Mouse (Mus musculus) kidney, postnatal 25 days (tissue): ENCODE measurements around the gene Igsf9b.

Experiments used
- DNase-seq, 2 experiments: peaks; one replicate each; pipeline ENCODE4 v3.0.0; 2021; ENCODE audit warnings: mixed read lengths in 2 of 2

Gene Igsf9b

DNA sequence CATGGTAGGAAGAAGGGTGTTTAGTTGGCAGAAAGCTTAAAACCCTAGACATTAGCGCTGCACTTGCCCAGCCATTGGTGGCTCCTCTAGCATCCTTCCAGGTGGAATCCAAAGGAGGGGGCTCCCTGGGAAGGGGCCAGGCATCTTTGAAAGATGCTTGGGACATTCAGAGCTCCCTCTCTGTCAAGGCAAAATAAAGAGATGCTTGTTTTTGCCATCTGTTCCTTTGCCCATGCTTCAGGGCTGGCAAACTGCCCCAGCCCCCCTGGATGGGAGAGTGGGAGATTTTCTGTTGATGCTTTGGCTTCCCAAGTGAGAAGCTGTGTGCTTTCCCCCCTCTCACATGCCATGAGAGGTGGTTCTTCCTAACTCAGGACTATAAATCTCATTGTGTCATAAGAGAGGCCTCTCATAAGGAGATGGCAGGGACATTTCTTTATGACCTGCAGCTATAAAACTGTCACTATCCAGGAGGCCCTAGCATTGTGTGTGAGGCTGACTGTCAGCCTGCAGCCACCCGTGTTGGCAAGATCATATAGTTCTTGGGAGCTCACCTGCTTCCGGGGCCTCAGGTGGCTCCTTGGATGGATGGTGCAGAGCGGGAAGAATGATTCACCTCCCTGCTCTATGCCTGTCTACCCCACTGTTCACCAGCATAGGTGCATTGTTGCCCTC, 38.1 kb downstream of the Igsf9b start:
- DNase-seq: no peak

DNA sequence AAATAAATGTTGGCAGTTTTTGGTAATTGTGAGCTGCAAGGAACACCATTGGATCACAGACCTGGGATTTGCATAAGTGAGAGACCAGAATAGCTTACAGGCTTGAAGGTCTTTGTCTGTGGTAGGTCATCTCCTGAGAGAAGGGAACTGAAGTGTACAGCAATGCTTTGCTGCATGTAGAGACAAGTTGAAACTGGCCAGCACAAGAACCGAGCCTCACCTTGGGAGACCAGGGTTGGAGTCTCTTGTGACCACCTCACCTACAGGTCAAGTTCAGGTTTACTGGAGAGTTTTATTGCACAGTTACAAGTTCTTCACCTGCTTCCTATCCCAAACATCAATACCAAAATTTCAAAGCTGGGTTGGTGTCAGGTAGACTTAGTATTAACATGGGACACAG, 40.2 kb downstream of the Igsf9b start:
- DNase-seq: no peak

DNA sequence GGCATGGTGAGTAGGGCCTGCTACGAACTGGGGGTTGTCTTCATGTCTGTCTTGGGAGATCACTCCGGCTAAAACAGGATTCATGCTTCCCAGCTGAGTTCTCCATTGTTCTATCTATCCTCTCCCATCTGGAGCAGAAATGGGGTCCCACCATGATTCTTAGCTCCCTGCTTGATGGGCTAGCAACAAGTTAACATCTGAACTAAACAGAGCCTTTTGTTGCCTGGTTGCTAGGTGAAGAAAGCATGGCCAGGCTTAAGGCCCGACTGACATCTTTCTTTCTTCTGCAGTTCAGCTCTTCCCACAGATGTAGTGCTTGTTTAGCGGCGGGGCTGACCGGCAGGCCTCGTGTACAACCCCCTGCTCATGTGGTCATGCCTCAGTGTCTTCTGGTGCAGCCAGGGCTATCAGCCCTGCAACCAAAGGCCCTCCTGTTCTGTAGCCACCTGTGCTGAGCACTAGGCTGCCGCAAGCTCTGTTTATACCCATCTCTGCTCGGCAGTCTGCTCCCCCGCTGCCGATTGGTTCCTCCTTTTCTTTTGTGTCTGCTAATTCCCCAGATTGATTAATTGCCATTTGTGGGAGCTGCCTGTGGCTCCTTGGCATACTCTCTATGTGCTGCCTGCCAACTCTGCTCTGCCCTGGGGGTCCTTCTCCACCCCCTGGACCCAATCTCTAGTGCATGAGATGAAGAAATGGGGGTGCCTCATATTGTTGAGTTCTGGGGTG, 47.7 kb downstream of the Igsf9b start:
- no peak for DNase-seq

DNA sequence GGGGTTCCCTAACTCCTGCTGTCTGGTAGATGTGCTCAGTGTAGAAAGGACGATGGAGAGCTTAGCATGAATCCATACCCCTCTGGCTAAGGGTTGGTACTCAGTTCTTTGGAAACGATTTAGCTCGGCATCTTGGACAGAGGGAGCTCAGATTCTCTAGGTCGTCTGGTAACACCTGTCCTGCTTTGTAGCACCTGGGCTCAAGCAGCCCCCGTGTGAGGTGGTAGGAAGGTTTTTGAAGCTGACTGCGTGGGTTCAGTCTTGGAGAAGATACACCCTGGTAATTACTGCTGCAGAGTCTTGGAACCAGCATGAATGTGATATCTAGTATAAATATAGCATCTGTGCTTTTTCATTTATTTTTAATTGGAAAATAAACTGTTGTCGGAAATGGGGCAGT, 54.1 kb downstream of the Igsf9b start:
- no peak for DNase-seq

DNA sequence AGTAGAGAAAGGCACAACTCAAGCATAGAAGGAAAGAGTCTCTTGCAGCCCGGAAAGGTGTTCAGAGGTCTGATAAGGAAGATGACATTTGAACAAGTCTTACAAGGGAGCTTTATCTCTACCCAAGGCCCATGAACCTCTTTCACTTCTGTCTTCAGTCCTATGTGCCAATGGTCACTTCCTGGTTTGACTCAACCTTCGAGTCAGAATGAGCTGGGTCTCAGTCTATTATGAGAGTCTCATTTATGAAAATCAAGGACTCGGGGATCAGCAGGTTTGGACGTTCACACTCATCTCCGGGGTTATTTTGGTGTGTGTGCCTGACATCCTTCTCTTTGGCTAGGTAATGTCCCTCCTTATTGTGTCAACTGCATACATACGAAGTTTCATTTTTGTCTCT, 58.9 kb downstream of the Igsf9b start:
- no peak for DNase-seq

DNA sequence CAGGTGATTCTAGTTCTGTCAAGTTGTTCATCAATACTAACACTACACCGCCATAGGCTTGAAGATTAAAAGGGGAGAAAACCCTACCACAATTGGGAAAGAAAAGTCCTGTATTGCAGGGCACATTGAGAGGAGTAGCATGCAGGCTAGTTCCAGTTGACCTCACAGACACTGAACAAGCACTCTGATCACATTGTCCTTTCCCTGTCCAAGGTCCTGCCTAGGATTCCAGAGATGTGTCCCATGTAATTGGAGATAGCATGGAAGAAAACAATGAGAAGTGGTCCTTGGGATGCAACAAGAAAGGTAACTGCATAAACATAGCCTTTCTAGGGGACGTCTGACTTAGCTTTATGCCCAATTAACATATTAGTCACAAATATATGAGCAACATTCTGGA, 68.2 kb downstream of the Igsf9b start:
- DNase-seq: no peak

DNA sequence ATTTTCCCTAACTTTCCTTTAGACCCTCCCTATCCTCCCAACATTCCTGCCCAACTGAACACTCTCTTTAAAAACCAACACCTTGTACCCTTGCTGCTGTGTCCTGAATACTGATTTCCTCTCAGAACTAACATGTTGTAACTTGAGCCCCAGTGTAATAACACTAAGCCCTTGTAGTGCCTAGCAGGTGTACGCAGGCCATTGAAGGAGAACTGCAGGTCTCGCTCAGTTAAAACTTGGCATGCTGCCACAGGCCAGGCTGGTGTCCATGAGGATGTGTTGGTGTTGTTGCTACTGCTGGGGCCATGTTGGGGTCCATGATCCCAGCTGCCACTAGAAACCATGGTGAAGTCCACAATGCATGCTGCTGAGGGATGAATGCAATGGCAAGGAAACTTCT, 70.1 kb downstream of the Igsf9b start:
- peak; percentile 14 to 55 for DNase-seq

DNA sequence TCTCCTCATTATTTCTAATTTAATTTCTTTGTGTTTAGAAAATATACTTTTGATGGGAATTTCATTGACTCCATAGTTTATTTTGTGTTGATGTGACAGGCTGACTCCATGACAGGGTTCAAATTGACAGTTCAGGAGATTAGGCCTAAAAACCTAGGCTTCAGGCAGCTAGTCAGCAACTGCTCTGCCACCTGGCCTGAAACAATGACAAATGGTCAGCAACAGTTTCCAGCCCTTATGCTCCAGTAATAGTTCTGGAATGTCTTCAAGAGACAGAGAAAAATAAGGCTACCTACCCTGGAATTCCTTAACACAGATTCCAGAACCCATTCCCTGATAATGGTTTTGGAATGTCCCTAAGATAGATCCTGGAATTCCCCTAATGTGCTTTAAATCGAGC, 76.7 kb downstream of the Igsf9b start:
- no peak for DNase-seq

DNA sequence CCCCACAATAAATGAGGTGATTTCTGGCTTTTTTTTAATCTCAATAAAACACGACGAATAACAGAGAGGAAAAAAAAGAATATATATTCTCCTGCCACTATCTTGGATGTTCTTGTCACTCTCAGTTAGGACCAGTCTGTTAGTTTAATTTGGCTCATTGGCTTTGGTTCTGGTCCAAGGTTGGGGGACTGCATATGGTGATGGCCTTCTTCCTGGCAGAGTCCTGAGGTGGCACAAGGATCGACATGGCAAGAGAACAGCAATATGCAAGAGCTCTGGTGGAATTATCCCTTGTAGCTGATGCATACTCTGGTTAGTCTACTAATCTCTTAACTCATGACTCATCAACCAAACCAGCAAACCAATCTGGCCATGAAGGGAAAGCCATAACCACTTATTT, 87.9 kb downstream of the Igsf9b start:
- DNase-seq: no peak

DNA sequence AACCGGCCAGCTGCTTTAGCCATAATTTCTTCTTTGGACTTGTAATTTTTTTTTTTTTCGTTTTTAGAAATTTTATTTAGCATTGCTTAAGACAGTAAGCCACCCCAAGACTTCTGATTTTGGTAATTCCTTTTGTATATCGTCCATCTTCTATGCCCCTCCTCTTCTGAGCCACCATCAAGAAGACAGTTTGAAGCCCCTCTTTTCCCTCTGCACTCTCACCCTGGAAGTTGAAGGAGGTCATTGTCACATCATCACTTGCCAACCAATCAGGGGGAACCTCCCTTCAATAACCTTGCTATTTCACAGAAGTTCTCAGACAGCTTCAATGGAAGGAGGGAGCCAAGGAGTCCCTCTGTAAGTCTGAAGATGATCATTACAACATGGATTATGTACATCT, 97.5 kb downstream of the Igsf9b start, which contains the start of gene Spata19:
Spata19 (plus strand) TSS at position 301 of the 400 bp plus-strand sequence.
- DNase-seq: no peak

DNA sequence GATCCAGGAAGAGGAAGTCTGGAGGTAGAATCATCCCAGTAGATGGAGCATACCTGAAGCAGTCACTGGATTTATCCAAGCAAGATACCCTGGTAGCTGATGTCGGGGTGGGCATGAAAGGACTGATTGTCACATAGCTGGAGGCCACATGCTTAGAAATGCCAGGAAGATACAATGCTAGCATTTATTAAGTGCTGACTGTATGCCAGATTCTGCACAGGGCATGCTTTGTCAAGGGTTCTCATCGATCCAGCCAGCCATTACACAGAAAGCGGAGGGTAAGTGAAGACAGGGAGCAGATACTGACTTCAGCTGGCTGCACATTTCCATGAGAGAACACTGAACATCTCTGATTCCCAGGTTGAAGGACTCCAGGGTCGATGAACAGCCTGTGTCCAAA, 102.2 kb downstream of the Igsf9b start:
- DNase-seq: no peak
